Mouse (Mus musculus) cerebellum, adult 2 months (tissue): ENCODE measurements around the gene Robo3.

Experiments
- CTCF ChIP-seq: fragments of 200-500 bp; IDR thresholded peaks from 2 replicates; pipeline ENCODE4 v1.5.1; 2011; ENCODE audit warnings: low read depth, mild to moderate bottlenecking, control low read depth, low read length, moderate library complexity, borderline replicate concordance; ENCODE audit not compliant: insufficient read depth
- POLR2A ChIP-seq: fragments of 200-500 bp; IDR thresholded peaks from 2 replicates; pipeline ENCODE4 v1.6.1; 2011; ENCODE audit warnings: low read length, control low read depth, borderline replicate concordance; ENCODE audit not compliant: insufficient read depth

- TF ChIP-seq CTCF = no peak
- no peak for TF ChIP-seq POLR2A
These were observed 14.3 kb downstream of the Robo3 start for GRCm38 (mm10) chr9:37418791-37419190.
